Mouse (Mus musculus): ENCODE data around the gene Slco3a1.

DNA sequence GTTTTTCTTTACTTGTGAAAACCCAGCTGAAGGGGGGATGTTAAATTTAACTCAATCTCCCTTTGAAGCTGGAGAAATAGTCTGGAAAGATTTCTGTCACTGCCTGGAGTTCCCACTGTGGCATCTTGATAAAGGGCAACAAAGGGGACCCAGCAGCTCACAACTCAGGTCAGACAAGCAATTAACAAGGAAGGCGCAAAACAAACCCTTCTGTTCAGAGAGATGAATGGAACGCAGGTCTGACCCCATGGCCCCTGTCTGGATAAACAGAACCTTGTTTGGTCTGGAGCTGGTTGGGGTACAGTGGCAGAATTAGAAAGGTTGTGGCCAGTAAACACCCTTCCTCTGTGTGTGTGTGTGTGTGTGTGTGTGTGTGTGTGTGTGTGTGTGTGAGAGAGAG is 106.8 kb downstream of the Slco3a1 start:
- TF ChIP-seq CTCF (IDR thresholded peaks at IDR 0.05; ENCODE audit: borderline replicate concordance, insufficient read depth, low read depth, low read length) (no peak), POLR2A (IDR thresholded peaks at IDR 0.05; ENCODE audit: borderline replicate concordance, insufficient read depth, low read length) (no peak)

Data from cerebellum, adult 2 months (tissue).